14 mouse cellular contexts compared by ENCODE assay signal in genomic region chr17:56551841-56552581, GRCm38 (mm10). TPM values are rescaled to one million over a fixed set of nuclear protein-coding genes. Genes with fewer than 3 reads are reported as not detected.
DNase-seq lines count a peak whose midpoint lies in the region; ATAC-seq lines count a peak whose summit lies in the region.
"Had no signal": no experiment of that assay in that cellular context is flagged by ENCODE, and none has a peak within 500 bp of the region (broad histone marks: within the 10 kb centered on the region; RNA-seq: fewer than 3 reads in every experiment).

No protein-coding gene starts in this region.

- no peaks in the 10 kb centered on the region for H3K27me3 ChIP-seq in forebrain, embryonic 11.5 days (ENCODE audit: control insufficient read depth, insufficient read depth, low read length)
- no peaks in the 10 kb centered on the region for H3K27me3 ChIP-seq in hindbrain, embryonic 12.5 days
- H3K27me3 ChIP-seq in neural tube, embryonic 14.5 days (ENCODE audit: control insufficient read depth, insufficient read depth, low read length): no peaks in the 10 kb centered on the region
- no peaks in the 10 kb centered on the region for H3K27me3 ChIP-seq in liver, embryonic 11.5 days (replicated peaks; ENCODE audit: control insufficient read depth, insufficient read depth, low read length)

- no peaks in the 10 kb centered on the region for H3K36me3 ChIP-seq in forebrain, embryonic 11.5 days (ENCODE audit: control insufficient read depth, insufficient read depth, low read length)
- no peaks in the 10 kb centered on the region for H3K36me3 ChIP-seq in hindbrain, embryonic 12.5 days
- no peaks in the 10 kb centered on the region for H3K36me3 ChIP-seq in neural tube, embryonic 14.5 days (ENCODE audit: control insufficient read depth, insufficient read depth, low read length)
- no peaks in the 10 kb centered on the region for H3K36me3 ChIP-seq in liver, embryonic 11.5 days (ENCODE audit: control insufficient read depth, insufficient read depth, low read length)

- DNase-seq in ovary, adult 18-20 months (ENCODE audit: low spot score): peak; percentile 54
- DNase-seq in ovary, postnatal 10 days (ENCODE audit: low spot score): no peak
- DNase-seq in forebrain, embryonic 11.5 days (ENCODE audit: low spot score): peak; percentile 69
- DNase-seq in heart, postnatal 25 days (ENCODE audit: low spot score): no peak
- DNase-seq in liver, embryonic 11.5 days (ENCODE audit: low spot score): no peak

- H3K9me3 ChIP-seq in forebrain, embryonic 11.5 days (ENCODE audit: control insufficient read depth, low read length): no peaks in the 10 kb centered on the region
- no peaks in the 10 kb centered on the region for H3K9me3 ChIP-seq in hindbrain, embryonic 12.5 days (replicated peaks)
- no peaks in the 10 kb centered on the region for H3K9me3 ChIP-seq in neural tube, embryonic 14.5 days (ENCODE audit: control insufficient read depth, low read length)
- H3K9me3 ChIP-seq in liver, embryonic 11.5 days (ENCODE audit: control insufficient read depth, low read length): no peaks in the 10 kb centered on the region
- H3K9me3 ChIP-seq: G1E had no signal

- no peak overlapping the region; the same call in 1 of the 2 replicates for H3K9ac ChIP-seq in forebrain, embryonic 11.5 days (ENCODE audit: low read length)
- no peak overlapping the region for H3K9ac ChIP-seq in hindbrain, embryonic 12.5 days
- 0 out of 2 replicates have a peak overlapping the region, but pooled peaks have one; percentile 1 for H3K9ac ChIP-seq in neural tube, embryonic 14.5 days (replicated peaks; ENCODE audit: low read depth, low read length)
- no peak overlapping the region for H3K9ac ChIP-seq in liver, embryonic 11.5 days (ENCODE audit: low read depth, low read length)

- peaks cover 16% of the 10 kb centered on the region for H3K4me1 ChIP-seq in forebrain, embryonic 11.5 days (replicated peaks; ENCODE audit: control insufficient read depth, insufficient read depth, low read length)
- H3K4me1 ChIP-seq in hindbrain, embryonic 12.5 days: peaks cover 36% of the 10 kb centered on the region
- peaks cover 12% of the 10 kb centered on the region; the same call in 1 of the 2 replicates for H3K4me1 ChIP-seq in neural tube, embryonic 14.5 days (ENCODE audit: control insufficient read depth, insufficient read depth, low read length)
- no peaks in the 10 kb centered on the region; the same call in 1 of the 2 replicates for H3K4me1 ChIP-seq in liver, embryonic 11.5 days (replicated peaks; ENCODE audit: control insufficient read depth, insufficient read depth, low read length)

- 41% methylated on average over 6 of the region's 6 CpGs for WGBS in forebrain, embryonic 11.5 days
- WGBS in hindbrain, embryonic 12.5 days: 22% methylated on average over 6 of the region's 6 CpGs
- WGBS in neural tube, embryonic 14.5 days: 32% methylated on average over 6 of the region's 6 CpGs
- 76% methylated on average over 6 of the region's 6 CpGs for WGBS in liver, embryonic 11.5 days

- peak; percentile 83 for ATAC-seq in forebrain, embryonic 11.5 days (replicated peaks; ENCODE audit: low FRiP score)
- ATAC-seq in hindbrain, embryonic 12.5 days (ENCODE audit: low FRiP score): peak; percentile 87
- peak; percentile 77 for ATAC-seq in neural tube, embryonic 14.5 days (ENCODE audit: low read depth)
- no peak for ATAC-seq in liver, embryonic 11.5 days (replicated peaks; ENCODE audit: low FRiP score)

- H3K4me3 ChIP-seq in forebrain, embryonic 11.5 days (ENCODE audit: low read depth, low read length): no peak overlapping the region
- no peak overlapping the region for H3K4me3 ChIP-seq in hindbrain, embryonic 12.5 days
- no peak overlapping the region for H3K4me3 ChIP-seq in neural tube, embryonic 14.5 days (ENCODE audit: low read depth, low read length)
- no peak overlapping the region for H3K4me3 ChIP-seq in liver, embryonic 11.5 days (ENCODE audit: low read depth, low read length)

- H3K27ac ChIP-seq in forebrain, embryonic 11.5 days (ENCODE audit: low read depth, low read length): peak overlapping the region; percentile 77
- peak overlapping the region; percentile 86 for H3K27ac ChIP-seq in hindbrain, embryonic 12.5 days
- peak overlapping the region; percentile 77 for H3K27ac ChIP-seq in neural tube, embryonic 14.5 days (ENCODE audit: low read depth, low read length)
- no peak overlapping the region for H3K27ac ChIP-seq in liver, embryonic 11.5 days (ENCODE audit: low read depth, low read length)

- intact Hi-C loops in heart, postnatal 25 days (cut with DNase I): loop anchor here (5.0 kb wide), 2 partner anchors 50 to 130 kb away; no protein-coding TSS in a partner anchor

- H3K4me2 ChIP-seq in forebrain, embryonic 11.5 days (ENCODE audit: low read depth, low read length, severe bottlenecking): no peak overlapping the region
- H3K4me2 ChIP-seq in hindbrain, embryonic 12.5 days (replicated peaks): no peak overlapping the region
- H3K4me2 ChIP-seq in neural tube, embryonic 14.5 days (ENCODE audit: low read depth, low read length): no peak overlapping the region
- H3K4me2 ChIP-seq in liver, embryonic 11.5 days: no peak overlapping the region

RNA-seq across cellular contexts. Expression of gene Gm20219, which starts 2.2 kb away (rescaled TPM):
- polyA plus RNA-seq in forebrain, embryonic 11.5 days (2014; fragmentation: Nextera tagmentation; extraction: Ambion mirVana): 1.1 and 1.3 TPM in 2 replicates
- 1.8 and 2.0 TPM in 2 replicates for polyA plus RNA-seq in hindbrain, embryonic 12.5 days (2016; fragmentation: Nextera tagmentation; extraction: Ambion mirVana)
- polyA plus RNA-seq in neural tube, embryonic 14.5 days (2014; fragmentation: Nextera tagmentation; extraction: Ambion mirVana): 1.5 and 1.9 TPM in 2 replicates
- total RNA-seq in heart, postnatal 25 days (2021): under 1 TPM; 0.26 to 0.28 TPM
- 0.44 and 0.70 TPM in 2 replicates for polyA plus RNA-seq in liver, embryonic 11.5 days (2014; fragmentation: Nextera tagmentation; extraction: Ambion mirVana)
- total RNA-seq: liver, adult 2 months had no signal

RNA-seq across cellular contexts. Expression of gene Safb2, which starts 32.4 kb away (rescaled TPM):
- polyA plus RNA-seq in forebrain, embryonic 11.5 days (2014; fragmentation: Nextera tagmentation; extraction: Ambion mirVana): 74.7 and 75.0 TPM in 2 replicates
- polyA plus RNA-seq in hindbrain, embryonic 12.5 days (2016; fragmentation: Nextera tagmentation; extraction: Ambion mirVana): 93.5 and 105 TPM in 2 replicates
- polyA plus RNA-seq in neural tube, embryonic 14.5 days (2014; fragmentation: Nextera tagmentation; extraction: Ambion mirVana): 56.2 and 58.4 TPM in 2 replicates
- total RNA-seq in heart, postnatal 25 days (2021): 10 to 100 TPM; 40.4 to 44.0 TPM
- 64.5 and 75.5 TPM in 2 replicates for polyA plus RNA-seq in liver, embryonic 11.5 days (2014; fragmentation: Nextera tagmentation; extraction: Ambion mirVana)

RNA-seq across cellular contexts. Expression of gene Safb, which starts 32.6 kb away (rescaled TPM):
- 145 and 154 TPM in 2 replicates for polyA plus RNA-seq in forebrain, embryonic 11.5 days (2014; fragmentation: Nextera tagmentation; extraction: Ambion mirVana)
- polyA plus RNA-seq in hindbrain, embryonic 12.5 days (2016; fragmentation: Nextera tagmentation; extraction: Ambion mirVana): 161 and 162 TPM in 2 replicates
- 80.9 and 84.8 TPM in 2 replicates for polyA plus RNA-seq in neural tube, embryonic 14.5 days (2014; fragmentation: Nextera tagmentation; extraction: Ambion mirVana)
- 10 to 100 TPM; 64.3 to 72.3 TPM for total RNA-seq in heart, postnatal 25 days (2021)
- 93.1 and 96.5 TPM in 2 replicates for polyA plus RNA-seq in liver, embryonic 11.5 days (2014; fragmentation: Nextera tagmentation; extraction: Ambion mirVana)

RNA-seq across cellular contexts. Expression of gene Znrf4, which starts 39.8 kb away (rescaled TPM):
- not detected in 2 replicates for polyA plus RNA-seq in forebrain, embryonic 11.5 days (2014; fragmentation: Nextera tagmentation; extraction: Ambion mirVana)
- not detected in 2 replicates for polyA plus RNA-seq in hindbrain, embryonic 12.5 days (2016; fragmentation: Nextera tagmentation; extraction: Ambion mirVana)
- polyA plus RNA-seq in neural tube, embryonic 14.5 days (2014; fragmentation: Nextera tagmentation; extraction: Ambion mirVana): not detected in 2 replicates
- total RNA-seq in heart, postnatal 25 days (2021): not detected
- polyA plus RNA-seq in liver, embryonic 11.5 days (2014; fragmentation: Nextera tagmentation; extraction: Ambion mirVana): not detected in 2 replicates
- total RNA-seq: adrenal gland, postnatal 25 days; G1E; gastrocnemius, adult 8-10 months; hematopoietic stem cell, adult 5-6 weeks; layer of hippocampus, adult 18-20 months; liver, adult 2 months had no signal
- polyA plus RNA-seq: cortical plate, adult 2 months; G1E; liver, adult 2 months had no signal

RNA-seq across cellular contexts. Expression of gene 2410015M20Rik, which starts 57.6 kb away (rescaled TPM):
- polyA plus RNA-seq in forebrain, embryonic 11.5 days (2014; fragmentation: Nextera tagmentation; extraction: Ambion mirVana): 171 and 183 TPM in 2 replicates
- 184 and 193 TPM in 2 replicates for polyA plus RNA-seq in hindbrain, embryonic 12.5 days (2016; fragmentation: Nextera tagmentation; extraction: Ambion mirVana)
- 177 and 190 TPM in 2 replicates for polyA plus RNA-seq in neural tube, embryonic 14.5 days (2014; fragmentation: Nextera tagmentation; extraction: Ambion mirVana)
- 100 to 1,000 TPM; 343 to 364 TPM for total RNA-seq in heart, postnatal 25 days (2021)
- polyA plus RNA-seq in liver, embryonic 11.5 days (2014; fragmentation: Nextera tagmentation; extraction: Ambion mirVana): 236 and 248 TPM in 2 replicates

Comparison
In these comparisons a context has a peak if more than half of its experiments do, and no peak if none do; other contexts are left out.
1. DNase-seq: peak in ovary, adult 18-20 months (single experiment) and forebrain, embryonic 11.5 days (single experiment); none in ovary, postnatal 10 days (single experiment), heart, postnatal 25 days (single experiment) and liver, embryonic 11.5 days (single experiment).